Mouse (Mus musculus): ENCODE measurements around the gene Ccdc181.

GRCm38 (mm10) chr1:164326600-164327155 lies 51.3 kb downstream of the Ccdc181 start:
- no peak for TF ChIP-seq CTCF (IDR thresholded peaks at IDR 0.05; ENCODE audit: borderline replicate concordance, insufficient read depth, low read depth, low read length)
- no peak for TF ChIP-seq POLR2A (IDR thresholded peaks at IDR 0.05; ENCODE audit: borderline replicate concordance, insufficient read depth, low read length)
